Mouse (Mus musculus): ENCODE measurements at regions not wholly inside any gene's neighbourhood (a gene's known extent, or its start where the extent isn't known, plus 50 kb on each side); places are given as distances from the start of the nearest gene placed in this dataset.

DNA sequence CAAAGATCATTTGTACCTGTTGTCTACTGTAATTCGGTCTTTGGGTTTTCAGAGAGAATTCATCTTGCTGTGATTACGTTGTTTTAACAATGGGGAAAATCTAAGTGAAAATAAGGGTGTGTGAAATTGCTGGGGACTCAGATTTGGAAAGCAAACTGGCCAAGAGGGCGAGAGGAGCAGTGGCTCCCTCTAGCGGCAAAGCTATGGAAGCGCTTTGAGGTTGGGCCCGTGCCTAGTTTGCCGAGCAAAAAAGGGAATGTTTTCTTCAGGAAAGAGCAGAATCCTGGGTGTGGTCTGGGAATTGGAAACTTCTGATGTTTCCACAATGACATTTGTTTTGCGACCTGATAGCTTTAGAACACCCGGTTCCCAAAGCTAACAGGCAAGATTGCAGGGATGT, 69.4 kb downstream of the Otud1 start:
- peak; percentile 82 for TF ChIP-seq CTCF (IDR thresholded peaks at IDR 0.05; ENCODE audit: borderline replicate concordance, control insufficient read depth, extremely low read depth, insufficient read depth, low read length, poor library complexity)
- no peak for TF ChIP-seq POLR2A (IDR thresholded peaks at IDR 0.05; ENCODE audit: control insufficient read depth, extremely low read depth, insufficient read depth, low read length, poor library complexity)
